Mouse (Mus musculus): Measurements from ENCODE around the gene Prr18. TPM values are rescaled to one million over a fixed set of nuclear protein-coding genes. Genes with fewer than 3 reads are reported as not detected.

The Prr18 gene
- polyA plus RNA-seq, 1 experiment from 2014 or later = 0.07 TPM

- peak; percentile 5 for DNase-seq (ENCODE audit: low spot score)
Measured at GRCm38 (mm10) chr17:8340407-8341359, 3.4 kb downstream of the Prr18 start.

- no peak for DNase-seq (ENCODE audit: low spot score)
Measured at GRCm38 (mm10) chr17:8341360-8341963, 4.2 kb downstream of the Prr18 start.

GRCm38 (mm10) chr17:8342706-8343105 lies 5.4 kb downstream of the Prr18 start:
- DNase-seq (ENCODE audit: low spot score) = peak; percentile 39

- DNase-seq (ENCODE audit: low spot score) = no peak
Measured at GRCm38 (mm10) chr17:8343416-8343815, 6.2 kb downstream of the Prr18 start.

GRCm38 (mm10) chr17:8347765-8348285 lies 10.6 kb downstream of the Prr18 start:
- no peak for DNase-seq (ENCODE audit: low spot score)

GRCm38 (mm10) chr17:8348941-8349340 lies 11.7 kb downstream of the Prr18 start:
- no peak for DNase-seq (ENCODE audit: low spot score)

GRCm38 (mm10) chr17:8351088-8351487 lies 13.8 kb downstream of the Prr18 start:
- DNase-seq (ENCODE audit: low spot score) = no peak

- no peak for DNase-seq (ENCODE audit: low spot score)
Measured at GRCm38 (mm10) chr17:8355692-8356091, 18.4 kb downstream of the Prr18 start, which contains the start of gene T2. TSS of gene T2 (plus strand) at chr17:8355992.

- no peak for DNase-seq (ENCODE audit: low spot score)
Measured at GRCm38 (mm10) chr17:8357498-8357897, 20.2 kb downstream of the Prr18 start.

- DNase-seq (ENCODE audit: low spot score) = no peak
Measured at GRCm38 (mm10) chr17:8360876-8361275, 23.6 kb downstream of the Prr18 start.

GRCm38 (mm10) chr17:8361281-8362103 lies 24.2 kb downstream of the Prr18 start:
- no peak for DNase-seq (ENCODE audit: low spot score)

GRCm38 (mm10) chr17:8367514-8368480 lies 30.5 kb downstream of the Prr18 start:
- DNase-seq (ENCODE audit: low spot score) = no peak

- no peak for DNase-seq (ENCODE audit: low spot score)
Measured at GRCm38 (mm10) chr17:8368570-8368969, 31.3 kb downstream of the Prr18 start.

- no peak for DNase-seq (ENCODE audit: low spot score)
Measured at GRCm38 (mm10) chr17:8369171-8369570, 31.9 kb downstream of the Prr18 start.

- no peak for DNase-seq (ENCODE audit: low spot score)
Measured at GRCm38 (mm10) chr17:8370634-8371229, 33.5 kb downstream of the Prr18 start.

GRCm38 (mm10) chr17:8371834-8372233 lies 34.6 kb downstream of the Prr18 start:
- DNase-seq (ENCODE audit: low spot score) = peak; percentile 81

GRCm38 (mm10) chr17:8372286-8373046 lies 35.2 kb downstream of the Prr18 start:
- DNase-seq (ENCODE audit: low spot score) = peak; percentile 79

- DNase-seq (ENCODE audit: low spot score) = no peak
Measured at GRCm38 (mm10) chr17:8377298-8377697, 40.0 kb downstream of the Prr18 start.

GRCm38 (mm10) chr17:8385441-8385840 lies 48.2 kb downstream of the Prr18 start:
- DNase-seq (ENCODE audit: low spot score) = no peak
